ENCODE assay signal across 7 mouse cellular contexts in the genomic region with DNA sequence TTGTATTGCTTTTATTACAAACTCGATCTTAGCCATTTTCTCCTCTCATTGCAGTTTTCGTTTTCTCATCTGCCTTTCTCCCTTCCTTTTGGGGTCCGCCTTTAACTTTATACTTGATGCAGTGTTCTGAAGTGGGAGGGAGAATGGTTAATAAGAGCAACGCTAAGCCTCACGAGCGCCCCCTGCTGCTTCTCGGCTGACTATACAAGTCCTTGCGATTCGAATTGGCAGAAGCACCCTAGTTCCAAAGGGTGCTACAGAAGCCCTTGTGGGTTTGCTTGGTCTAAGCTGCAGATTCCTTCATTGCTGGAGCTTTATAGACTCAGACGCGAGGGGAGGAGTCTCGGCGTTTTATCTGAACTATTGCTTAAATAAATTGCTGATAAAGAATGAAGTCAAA. TPM values are rescaled to one million over a fixed set of nuclear protein-coding genes. Genes with fewer than 3 reads are reported as not detected.
DNase-seq lines count a peak whose midpoint lies in the region; TF ChIP-seq lines count a peak whose summit lies in the region.

No protein-coding gene starts in this region.

- no peaks in the 10 kb centered on the region for H3K36me3 ChIP-seq in spleen, adult 2 months (ENCODE audit: control insufficient read depth, insufficient read depth, low read length)

- intact Hi-C loops in gastrocnemius, postnatal 36 days (cut with DNase I), result loop anchor here (2.0 kb wide), 1 partner anchor 39 kb away; no protein-coding TSS in a partner anchor

- WGBS in spleen, adult 2 months, result 14% methylated on average over 13 of the region's 13 CpGs

- H3K4me3 ChIP-seq in spleen, adult 2 months (ENCODE audit: extremely low read depth, insufficient read depth, insufficient read length), result no peak overlapping the region

- no peaks in the 10 kb centered on the region for H3K4me1 ChIP-seq in spleen, adult 2 months (ENCODE audit: control insufficient read depth, insufficient read depth, insufficient read length)

- TF ChIP-seq CTCF in spleen, adult 2 months (IDR thresholded peaks at IDR 0.05; ENCODE audit: extremely low read depth, insufficient read depth, insufficient read length, insufficient replicate concordance), result peak; percentile 65; the same call in 1 of the 2 replicates

- no peaks in the 10 kb centered on the region for H3K27me3 ChIP-seq in spleen, adult 2 months (ENCODE audit: control insufficient read depth, insufficient read depth, low read length)

- no peak overlapping the region for H3K27ac ChIP-seq in spleen, adult 2 months (ENCODE audit: insufficient read depth, low read length)

- DNase-seq in CD4-positive helper T cell, adult 2 months (ENCODE audit: low read depth, low spot score), result peak; percentile 36
- peak; percentile 71 for DNase-seq in MEL-GATA-1-ER (ENCODE audit: extremely low read depth, low read depth)
- peak; percentile 21 for DNase-seq in cerebellum, adult 9-11 months
- DNase-seq in gastrocnemius, postnatal 36 days, result peak; percentile 45 to 46
- DNase-seq in layer of hippocampus, adult 18-20 months (ENCODE audit: low spot score in 2 of 2), result peak; percentile 30 to 75
- DNase-seq in lung, postnatal 10 days, result peak; percentile 82
- peak in 1 of 2 experiments; percentile 39 for DNase-seq in spleen, adult 2 months (ENCODE audit: low read depth in 1 of 2, low spot score in 2 of 2)

- no peak for TF ChIP-seq POLR2A in spleen, adult 2 months (IDR thresholded peaks at IDR 0.05; ENCODE audit: low read depth, low read length)

RNA-seq across cellular contexts. Expression of a gene that starts 12.9 kb away (rescaled TPM):
- 1 to 10 TPM in 1 of 2 experiments, under 1 TPM in 1; 0.77 to 1.1 TPM for total RNA-seq in gastrocnemius, postnatal 36 days (2021)
- total RNA-seq in layer of hippocampus, adult 18-20 months (2021), result not detected
- polyA plus RNA-seq in spleen, adult 2 months (2012; rRNA removed), result not detected in 2 replicates
